ENCODE assay signal across 26 mouse cellular contexts in the genomic region with DNA sequence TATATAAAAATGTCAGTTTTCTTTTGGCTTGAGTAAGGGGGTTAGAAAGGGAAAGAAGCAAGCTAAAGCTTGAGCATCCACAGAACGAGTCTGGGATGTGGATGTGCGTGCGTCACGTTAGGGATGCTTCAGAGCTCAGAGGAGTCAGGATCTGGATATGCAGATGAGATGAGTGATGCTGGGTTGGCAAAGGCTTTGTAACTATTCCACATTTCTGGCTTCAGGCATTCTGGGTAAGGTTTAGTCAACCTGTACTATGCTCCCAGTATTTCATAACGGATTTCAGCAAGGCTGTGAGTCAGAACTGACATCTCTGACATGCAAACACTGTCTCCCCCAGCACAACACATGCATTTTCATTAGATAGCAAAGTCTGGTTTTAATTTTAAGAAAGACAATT. TPM values are rescaled to one million over a fixed set of nuclear protein-coding genes. Genes with fewer than 3 reads are reported as not detected.
DNase-seq lines count a peak whose midpoint lies in the region; ATAC-seq lines count a peak whose summit lies in the region.
"Had no signal": no experiment of that assay in that cellular context is flagged by ENCODE, and none has a peak within 500 bp of the region (broad histone marks: within the 10 kb centered on the region; RNA-seq: fewer than 3 reads in every experiment).

No protein-coding gene starts in this region.

- H3K9me3 ChIP-seq in midbrain, embryonic 11.5 days (ENCODE audit: control insufficient read depth, low read length) = no peaks in the 10 kb centered on the region
- H3K9me3 ChIP-seq in midbrain, embryonic 13.5 days = no peaks in the 10 kb centered on the region
- H3K9me3 ChIP-seq: G1E; hindbrain, embryonic 12.5 days; hindbrain, embryonic 15.5 days had no signal

- H3K36me3 ChIP-seq in midbrain, embryonic 11.5 days (ENCODE audit: control insufficient read depth, insufficient read depth, low read length) = peaks cover 4% of the 10 kb centered on the region
- peaks cover 75% of the 10 kb centered on the region for H3K36me3 ChIP-seq in midbrain, embryonic 13.5 days

- no peak overlapping the region for H3K9ac ChIP-seq in midbrain, embryonic 11.5 days (ENCODE audit: low read length)
- H3K9ac ChIP-seq in midbrain, embryonic 13.5 days (replicated peaks) = no peak overlapping the region
- H3K9ac ChIP-seq: forebrain, postnatal 0 days; hindbrain, embryonic 12.5 days; hindbrain, embryonic 15.5 days had no signal

- H3K27ac ChIP-seq in midbrain, embryonic 11.5 days (ENCODE audit: low read depth, low read length) = no peak overlapping the region
- no peak overlapping the region for H3K27ac ChIP-seq in midbrain, embryonic 13.5 days
- H3K27ac ChIP-seq: hindbrain, embryonic 12.5 days; hindbrain, embryonic 15.5 days had no signal

- 94% methylated on average over 5 of the region's 5 CpGs for WGBS in midbrain, embryonic 11.5 days
- WGBS in midbrain, embryonic 13.5 days = 91% methylated on average over 5 of the region's 5 CpGs

- peak; percentile 50 for DNase-seq in heart, adult 11 months
- DNase-seq in heart, adult 8-10 months (ENCODE audit: low spot score) = no peak
- DNase-seq in layer of hippocampus, adult 9-11 months = peak; percentile 31
- no peak for DNase-seq in layer of hippocampus, adult 11-12 months (ENCODE audit: low spot score)
- peak; percentile 47 for DNase-seq in midbrain, embryonic 11.5 days (ENCODE audit: low spot score, missing footprints)
- DNase-seq in brain, adult 2 months (ENCODE audit: low read depth, low spot score) = peak; percentile 74
- DNase-seq in thymus, postnatal 0 days (ENCODE audit: low spot score) = no peak
- DNase-seq: adrenal gland, adult 8-10 months; adrenal gland, postnatal 25 days; B cell, adult 2 months; cerebellum, adult 18-20 months; cerebellum, adult 9-10 months; cerebellum, postnatal 14 days; forebrain, postnatal 0 days; gastrocnemius, postnatal 10 days; gastrocnemius, postnatal 36 days had no signal

- H3K27me3 ChIP-seq in midbrain, embryonic 11.5 days (ENCODE audit: control insufficient read depth, insufficient read depth, low read length) = no peaks in the 10 kb centered on the region
- no peaks in the 10 kb centered on the region for H3K27me3 ChIP-seq in midbrain, embryonic 13.5 days
- H3K27me3 ChIP-seq: CH12.LX; hindbrain, embryonic 12.5 days; hindbrain, embryonic 15.5 days had no signal

- no peak overlapping the region for H3K4me3 ChIP-seq in midbrain, embryonic 11.5 days (ENCODE audit: low read depth, low read length)
- no peak overlapping the region for H3K4me3 ChIP-seq in midbrain, embryonic 13.5 days (replicated peaks)
- H3K4me3 ChIP-seq: hindbrain, embryonic 12.5 days; hindbrain, embryonic 15.5 days had no signal

- ATAC-seq in midbrain, embryonic 11.5 days (ENCODE audit: low FRiP score) = no peak
- ATAC-seq in midbrain, embryonic 13.5 days = no peak
- ATAC-seq: activated CD4-positive, CD25-positive, alpha-beta regulatory T cell, adult 4 months; forebrain, embryonic 14.5 days; forebrain, postnatal 0 days had no signal

- no peak overlapping the region for H3K4me2 ChIP-seq in midbrain, embryonic 11.5 days
- H3K4me2 ChIP-seq in midbrain, embryonic 13.5 days (replicated peaks) = no peak overlapping the region
- H3K4me2 ChIP-seq: heart, embryonic 11.5 days; hindbrain, embryonic 12.5 days; hindbrain, embryonic 15.5 days had no signal

- no peaks in the 10 kb centered on the region for H3K4me1 ChIP-seq in midbrain, embryonic 11.5 days (ENCODE audit: control insufficient read depth, insufficient read depth, low read length)
- no peaks in the 10 kb centered on the region for H3K4me1 ChIP-seq in midbrain, embryonic 13.5 days (replicated peaks)
- H3K4me1 ChIP-seq: hindbrain, embryonic 12.5 days; hindbrain, embryonic 15.5 days had no signal

RNA-seq across cellular contexts. Expression of gene Cog6, which starts 20.4 kb away (rescaled TPM):
- 10 to 100 TPM; 49.4 to 59.3 (median 54.4) TPM for total RNA-seq in heart, adult 8-10 months (2022)
- 50.7 and 58.1 TPM in 2 replicates for polyA plus RNA-seq in midbrain, embryonic 11.5 days (2014; fragmentation: Nextera tagmentation; extraction: Ambion mirVana)
- 57.9 and 59.9 TPM in 2 replicates for polyA plus RNA-seq in midbrain, embryonic 13.5 days (2015; fragmentation: Nextera tagmentation; extraction: Ambion mirVana)
- 37.4 and 41.4 TPM in 2 replicates for polyA plus RNA-seq in thymus, postnatal 0 days (2015; fragmentation: Nextera tagmentation; extraction: Ambion mirVana)

RNA-seq across cellular contexts. Expression of gene Lhfp, which starts 44.7 kb away (rescaled TPM):
- total RNA-seq in heart, adult 8-10 months (2022) = 10 to 100 TPM; 34.6 to 45.4 (median 37.2) TPM
- polyA plus RNA-seq in midbrain, embryonic 11.5 days (2014; fragmentation: Nextera tagmentation; extraction: Ambion mirVana) = 44.6 and 49.8 TPM in 2 replicates
- 47.3 and 48.8 TPM in 2 replicates for polyA plus RNA-seq in midbrain, embryonic 13.5 days (2015; fragmentation: Nextera tagmentation; extraction: Ambion mirVana)
- 8.1 and 8.8 TPM in 2 replicates for polyA plus RNA-seq in thymus, postnatal 0 days (2015; fragmentation: Nextera tagmentation; extraction: Ambion mirVana)
- total RNA-seq: CH12.LX; granulocyte monocyte progenitor cell, adult 5-6 weeks; hematopoietic stem cell, adult 5-6 weeks had no signal

Comparison
In these comparisons a context has a peak if more than half of its experiments do, and no peak if none do; other contexts are left out.
1. DNase-seq: peak in heart, adult 11 months (single experiment), layer of hippocampus, adult 9-11 months (single experiment), midbrain, embryonic 11.5 days (single experiment) and brain, adult 2 months (single experiment); none in heart, adult 8-10 months (single experiment), layer of hippocampus, adult 11-12 months (single experiment) and thymus, postnatal 0 days (single experiment).